Mouse (Mus musculus): Measurements from ENCODE around the gene Ccdc141.

- no peak for TF ChIP-seq MAFK (IDR thresholded peaks at IDR 0.05; ENCODE audit: insufficient read depth, low read depth, low read length)
- no peak for TF ChIP-seq ZC3H11A (IDR thresholded peaks at IDR 0.05; ENCODE audit: borderline replicate concordance, low read depth, low read length)
Measured at GRCm38 (mm10) chr2:77007015-77007414, 163.4 kb downstream of the Ccdc141 start.

Data from ES-E14 (cell line).